Mouse (Mus musculus): Measurements from ENCODE around the gene Nupl1. TPM values are rescaled to one million over a fixed set of nuclear protein-coding genes. Genes with fewer than 3 reads are reported as not detected.

Nupl1 gene
- total RNA-seq (2021) = not detected
- long read RNA-seq, experiment 1, partial matches to known transcripts = 6 of 6 reads
- long read RNA-seq, experiment 1, other reads (novel, unspliced or antisense) = 0 of 6 reads
- long read RNA-seq, experiment 2, partial matches to known transcripts = 6 of 8 reads
- long read RNA-seq, experiment 2, other reads (novel, unspliced or antisense) = 2 of 8 reads

- peak; percentile 98 for DNase-seq (ENCODE audit: low spot score)
These were observed at the start of gene Nupl1, which contains the start of gene Gm49336 for GRCm38 (mm10) chr14:60251281-60252003. Gene Nupl1, minus strand, starts transcription at chr14:60251431. Gene Gm49336, minus strand, starts transcription at chr14:60251507.

GRCm38 (mm10) chr14:60301024-60301423 is 49.8 kb upstream of the Nupl1 start:
- DNase-seq (ENCODE audit: low spot score) = no peak

- DNase-seq (ENCODE audit: low spot score) = no peak
These were observed 49.2 kb upstream of the Nupl1 start for GRCm38 (mm10) chr14:60300224-60300991.

GRCm38 (mm10) chr14:60295531-60295930 is 44.3 kb upstream of the Nupl1 start:
- no peak for DNase-seq (ENCODE audit: low spot score)

GRCm38 (mm10) chr14:60290363-60290762 is 39.1 kb upstream of the Nupl1 start:
- DNase-seq (ENCODE audit: low spot score) = no peak

GRCm38 (mm10) chr14:60286194-60286863 is 35.1 kb upstream of the Nupl1 start:
- no peak for DNase-seq (ENCODE audit: low spot score)

GRCm38 (mm10) chr14:60275301-60276276 is 24.4 kb upstream of the Nupl1 start:
- DNase-seq (ENCODE audit: low spot score) = no peak

GRCm38 (mm10) chr14:60273346-60273745 is 22.1 kb upstream of the Nupl1 start:
- DNase-seq (ENCODE audit: low spot score) = no peak

GRCm38 (mm10) chr14:60269333-60269732 is 18.1 kb upstream of the Nupl1 start:
- DNase-seq (ENCODE audit: low spot score) = no peak

GRCm38 (mm10) chr14:60264990-60265876 is 14.0 kb upstream of the Nupl1 start, which contains the start of gene Mtmr6:
Gene Mtmr6, plus strand, starts transcription at chr14:60265228.
- DNase-seq (ENCODE audit: low spot score) = peak; percentile 94

- no peak for DNase-seq (ENCODE audit: low spot score)
These were observed 11.1 kb upstream of the Nupl1 start for GRCm38 (mm10) chr14:60262316-60262715.

GRCm38 (mm10) chr14:60257851-60258250 is 6.6 kb upstream of the Nupl1 start:
- DNase-seq (ENCODE audit: low spot score) = no peak

GRCm38 (mm10) chr14:60257101-60257500 is 5.9 kb upstream of the Nupl1 start:
- no peak for DNase-seq (ENCODE audit: low spot score)

- DNase-seq (ENCODE audit: low spot score) = no peak
These were observed 5.1 kb upstream of the Nupl1 start for GRCm38 (mm10) chr14:60256356-60256755.

GRCm38 (mm10) chr14:60254774-60255173 is 3.5 kb upstream of the Nupl1 start:
- no peak for DNase-seq (ENCODE audit: low spot score)

GRCm38 (mm10) chr14:60253466-60253865 is 2.2 kb upstream of the Nupl1 start:
- DNase-seq (ENCODE audit: low spot score) = no peak

GRCm38 (mm10) chr14:60252004-60253000 is 1.1 kb upstream of the Nupl1 start:
- no peak for DNase-seq (ENCODE audit: low spot score)

GRCm38 (mm10) chr14:60250879-60251278 is 352 bp downstream of the Nupl1 start:
- no peak for DNase-seq (ENCODE audit: low spot score)
